Mouse (Mus musculus) 416B (cell line): ENCODE data around the gene Usp29.
"Not testable (repeated sequence)": the region's sequence is repeated elsewhere in the genome, so short reads cannot be mapped to it uniquely, and the experiment has no call there.

Experiments used
- DNase-seq: peaks from one replicate; pipeline ENCODE4 v3.0.0; 2011; ENCODE audit warnings: low read depth

Gene Usp29

GRCm38 (mm10) chr7:6765240-6765639, 34.9 kb downstream of the Usp29 start:
- DNase-seq = no peak

GRCm38 (mm10) chr7:6770286-6770685, 39.9 kb downstream of the Usp29 start:
- no peak for DNase-seq

- not testable (repeated sequence) for DNase-seq
These were observed 43.6 kb downstream of the Usp29 start for GRCm38 (mm10) chr7:6773865-6774413.

- DNase-seq = no peak
These were observed 46.1 kb downstream of the Usp29 start for GRCm38 (mm10) chr7:6776314-6777059.

GRCm38 (mm10) chr7:6777107-6777506, 46.7 kb downstream of the Usp29 start:
- no peak for DNase-seq

- no peak for DNase-seq
These were observed 47.3 kb downstream of the Usp29 start for GRCm38 (mm10) chr7:6777689-6778088.

- DNase-seq = no peak
These were observed 48.8 kb downstream of the Usp29 start for GRCm38 (mm10) chr7:6779172-6779571.

- DNase-seq = no peak
These were observed 51.2 kb downstream of the Usp29 start for GRCm38 (mm10) chr7:6781541-6781940.

- no peak for DNase-seq
These were observed 54.1 kb downstream of the Usp29 start for GRCm38 (mm10) chr7:6784340-6785073.

- no peak for DNase-seq
These were observed 56.6 kb downstream of the Usp29 start for GRCm38 (mm10) chr7:6787000-6787399.

GRCm38 (mm10) chr7:6788101-6788500, 57.7 kb downstream of the Usp29 start:
- DNase-seq = no peak

GRCm38 (mm10) chr7:6791286-6792065, 61.1 kb downstream of the Usp29 start:
- DNase-seq = no peak

- no peak for DNase-seq
These were observed 62.9 kb downstream of the Usp29 start for GRCm38 (mm10) chr7:6793240-6793639.

- DNase-seq = no peak
These were observed 63.4 kb downstream of the Usp29 start for GRCm38 (mm10) chr7:6793811-6794210.

GRCm38 (mm10) chr7:6797408-6797807, 67.0 kb downstream of the Usp29 start:
- DNase-seq = no peak

- no peak for DNase-seq
These were observed 68.9 kb downstream of the Usp29 start for GRCm38 (mm10) chr7:6799105-6799805.

- no peak for DNase-seq
These were observed 70.4 kb downstream of the Usp29 start for GRCm38 (mm10) chr7:6800586-6801441.

GRCm38 (mm10) chr7:6801642-6802041, 71.3 kb downstream of the Usp29 start:
- no peak for DNase-seq

- DNase-seq = no peak
These were observed 80.2 kb downstream of the Usp29 start for GRCm38 (mm10) chr7:6810556-6810955.

- DNase-seq = no peak
These were observed 84.6 kb downstream of the Usp29 start for GRCm38 (mm10) chr7:6814971-6815370.
